Mouse (Mus musculus) liver, embryonic 14.5 days (tissue): Measurements from ENCODE around the gene Csrp1. TPM values are rescaled to one million over a fixed set of nuclear protein-coding genes. Genes with fewer than 3 reads are reported as not detected.

ENCODE experiments used
- ATAC-seq: fragments of 200-750 bp; cut with Nextera tagmentation; 2 replicates; pipeline ENCODE4 v1.8.0; 2017; ENCODE audit warnings: moderate number of reproducible peaks, mild to moderate bottlenecking, moderate library complexity; ENCODE audit not compliant: insufficient read depth
- DNase-seq, 3 experiments: peaks; one replicate each; pipeline ENCODE4 v3.0.0-alpha.2; 2012 to 2013; ENCODE audit warnings: low read depth in 3 of 3, low spot score in 3 of 3
- H3K27ac ChIP-seq: fragments of 300-500 bp; sonication (generic); 2 replicates; pipeline ENCODE4 v1.5.1; 2014; ENCODE audit warnings: moderate library complexity, mild to moderate bottlenecking, control low read depth, inconsistent platforms
- H3K27me3 ChIP-seq: fragments of 300-500 bp; sonication (generic); 2 replicates; pipeline ENCODE4 v1.6.1; 2014; ENCODE audit warnings: mild to moderate bottlenecking, low read length, moderate library complexity; ENCODE audit not compliant: control insufficient read depth, insufficient read depth
- H3K36me3 ChIP-seq: fragments of 300-500 bp; sonication (generic); replicated peaks from 2 replicates; pipeline ENCODE4 v1.6.1; 2014; ENCODE audit warnings: low read depth; ENCODE audit not compliant: control insufficient read depth, insufficient read depth
- H3K4me1 ChIP-seq, 2 experiments: fragments of 200-500 bp in 1 of 2; fragments of 300-500 bp in 1 of 2; sonication (generic) in 1 of 2; replicated peaks; 2 replicates each; pipeline ENCODE4 v1.6.1; 2012 to 2014; ENCODE audit warnings: antibody characterized with exemption in 1 of 2, inconsistent platforms in 1 of 2, low read length in 1 of 2; ENCODE audit not compliant: control insufficient read depth in 2 of 2, insufficient read depth in 2 of 2
- H3K4me2 ChIP-seq: fragments of 300-500 bp; sonication (generic); 2 replicates; pipeline ENCODE4 v1.6.1; 2014; ENCODE audit warnings: low read depth, mild to moderate bottlenecking, control low read depth, moderate library complexity
- H3K4me3 ChIP-seq, 2 experiments: fragments of 200-500 bp in 1 of 2; fragments of 300-500 bp in 1 of 2; sonication (generic) in 1 of 2; 2 replicates each; pipeline ENCODE4 v1.5.1; 2012 to 2014; ENCODE audit warnings: low read depth in 2 of 2, low read length in 2 of 2, mild to moderate bottlenecking in 2 of 2, control low read depth in 1 of 2, inconsistent platforms in 1 of 2, moderate library complexity in 1 of 2; ENCODE audit not compliant: insufficient read depth in 1 of 2
- H3K9ac ChIP-seq: fragments of 300-500 bp; sonication (generic); replicated peaks from 2 replicates; pipeline ENCODE4 v1.6.1; 2014; ENCODE audit warnings: mild to moderate bottlenecking, control low read depth, moderate library complexity
- H3K9me3 ChIP-seq: fragments of 300-500 bp; sonication (generic); 2 replicates; pipeline ENCODE4 v1.6.1; 2016; ENCODE audit warnings: low read length, mixed read lengths; ENCODE audit not compliant: control insufficient read depth
- CTCF ChIP-seq: IDR thresholded peaks from 2 replicates; pipeline ENCODE4 v1.5.1; 2016; ENCODE audit warnings: antibody characterized with exemption, low read depth, control low read depth
- EP300 ChIP-seq: IDR thresholded peaks from 2 replicates; pipeline ENCODE4 v1.6.1; 2016; ENCODE audit warnings: antibody characterized with exemption, low read depth
- WGBS: fragments of 180-500 bp; shearing (Covaris S2); extraction: QIAGEN DNeasy Blood & Tissue Kit; methylation state at CpG from one replicate; pipeline ENCODE4 v1.1.7; 2014; ENCODE audit not compliant: insufficient replicate concordance; 5-methylcytosine and 5-hydroxymethylcytosine counted together
- polyA plus RNA-seq, 2 experiments: library from polyadenylated mRNA; depleted of rRNA in 1 of 2; stranded (reverse) in 1 of 2; unstranded in 1 of 2; fragments of >200 nt; fragmentation: Nextera tagmentation in 1 of 2; extraction: Ambion mirVana in 1 of 2; gene quantifications; 2 replicates each; pipeline versions ENCODE4 v1.2.1 to v1.2.3; 2012 to 2014

Gene Csrp1
- polyA plus RNA-seq, 2 experiments, result 33.8 to 35.7 TPM

DNA sequence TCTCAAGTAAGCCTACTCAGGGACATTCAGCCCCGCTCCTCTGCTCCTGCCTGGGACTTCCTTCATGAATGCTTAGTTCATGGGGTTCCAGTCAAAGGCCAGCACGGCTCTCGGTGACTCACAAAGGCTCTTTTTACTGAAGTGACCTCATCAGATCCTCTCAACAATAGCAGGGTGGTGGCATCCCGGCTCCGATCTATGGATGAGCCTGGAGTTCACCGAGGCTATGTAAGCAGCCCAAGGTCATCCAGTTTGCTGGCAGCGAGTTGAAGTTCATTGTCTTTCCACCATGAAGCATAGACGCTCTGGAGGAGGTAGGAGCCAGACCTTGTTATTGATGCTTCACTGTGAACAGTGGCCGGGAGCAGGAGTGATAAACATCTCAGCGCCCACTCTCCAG lies 63.0 kb downstream of the Csrp1 start:
- H3K4me2 ChIP-seq, result no peak overlapping the region
- H3K36me3 ChIP-seq, result no peaks in the 10 kb centered on the region
- H3K4me3 ChIP-seq, result no peak overlapping the region
- H3K9ac ChIP-seq, result no peak overlapping the region
- H3K4me1 ChIP-seq, result no peaks in the 10 kb centered on the region
- ATAC-seq (no peak), DNase-seq (no peak)
- no peak overlapping the region for H3K27ac ChIP-seq
- WGBS, result 61% methylated on average over 10 of the region's 10 CpGs
- no peaks in the 10 kb centered on the region for H3K27me3 ChIP-seq
- TF ChIP-seq CTCF (no peak), EP300 (no peak)
- H3K9me3 ChIP-seq, result no peaks in the 10 kb centered on the region

DNA sequence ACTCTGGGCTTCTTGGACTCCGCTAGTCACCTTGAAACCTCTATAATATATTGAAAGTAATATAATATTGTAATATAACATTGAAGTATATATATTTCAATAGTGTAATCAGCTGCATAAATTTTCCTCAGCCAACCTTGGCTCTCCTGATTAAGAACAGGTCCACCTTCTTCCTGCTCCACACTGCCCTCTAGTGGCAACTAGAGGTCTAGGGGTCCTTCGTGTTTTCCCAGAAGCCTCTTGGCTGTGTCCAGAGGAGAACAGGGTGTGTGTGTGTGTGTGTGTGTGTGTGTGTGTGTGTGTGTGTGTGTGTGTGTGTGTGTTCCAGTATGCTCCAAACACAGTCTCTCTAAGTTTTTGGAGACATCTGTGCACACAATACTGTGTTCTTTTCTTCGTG lies 67.9 kb downstream of the Csrp1 start:
- no peak overlapping the region for H3K4me3 ChIP-seq
- peaks cover 3% of the 10 kb centered on the region; the same call in 1 of the 2 replicates for H3K27me3 ChIP-seq
- H3K9me3 ChIP-seq, result no peaks in the 10 kb centered on the region
- no peaks in the 10 kb centered on the region for H3K36me3 ChIP-seq
- no peak for TF ChIP-seq EP300
- peak; percentile 89 for TF ChIP-seq CTCF
- 40% methylated on average over 3 of the region's 3 CpGs for WGBS
- H3K9ac ChIP-seq, result no peak overlapping the region
- H3K4me1 ChIP-seq, result peaks cover 6% of the 10 kb centered on the region in 2 experiments; a peak in 3 of 4 replicates
- ATAC-seq, result peak; percentile 43; the same call in 1 of the 2 replicates
- peak; percentile 69 to 73 (median 70) for DNase-seq
- H3K4me2 ChIP-seq, result no peak overlapping the region
- no peak overlapping the region for H3K27ac ChIP-seq

DNA sequence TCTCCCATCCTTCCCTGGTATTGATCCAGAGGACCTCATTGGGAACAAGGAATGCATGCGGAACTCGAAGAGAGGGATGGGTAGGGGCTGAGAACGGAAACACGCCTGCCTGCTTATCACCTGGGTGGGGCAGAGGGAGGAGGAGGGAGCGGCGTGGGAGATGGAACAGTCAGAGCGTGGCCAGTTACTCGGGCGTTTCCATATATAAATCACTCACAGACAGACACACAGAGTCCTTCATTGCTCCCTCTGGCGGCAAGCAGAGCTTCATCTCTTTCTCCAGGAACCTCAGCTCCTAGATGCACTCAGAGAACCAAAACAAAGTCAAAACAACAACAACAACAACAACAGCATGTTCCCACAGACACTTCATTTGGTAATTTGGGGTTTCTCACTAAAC lies 68.8 kb downstream of the Csrp1 start:
- peak in 2 of 3 experiments; percentile 55 to 57 for DNase-seq
- H3K36me3 ChIP-seq, result no peaks in the 10 kb centered on the region
- H3K4me3 ChIP-seq, result no peak overlapping the region
- peak; percentile 49 for TF ChIP-seq CTCF
- no peak for TF ChIP-seq EP300
- H3K9ac ChIP-seq, result no peak overlapping the region
- H3K27me3 ChIP-seq, result peaks cover 7% of the 10 kb centered on the region; the same call in 1 of the 2 replicates
- peaks cover 6 to 8% of the 10 kb centered on the region in 2 experiments; a peak in 3 of 4 replicates for H3K4me1 ChIP-seq
- no peaks in the 10 kb centered on the region for H3K9me3 ChIP-seq
- no peak for ATAC-seq
- 5% methylated on average over 10 of the region's 10 CpGs for WGBS
- H3K27ac ChIP-seq, result no peak overlapping the region
- peak overlapping the region; percentile 22; the same call in 1 of the 2 replicates for H3K4me2 ChIP-seq

DNA sequence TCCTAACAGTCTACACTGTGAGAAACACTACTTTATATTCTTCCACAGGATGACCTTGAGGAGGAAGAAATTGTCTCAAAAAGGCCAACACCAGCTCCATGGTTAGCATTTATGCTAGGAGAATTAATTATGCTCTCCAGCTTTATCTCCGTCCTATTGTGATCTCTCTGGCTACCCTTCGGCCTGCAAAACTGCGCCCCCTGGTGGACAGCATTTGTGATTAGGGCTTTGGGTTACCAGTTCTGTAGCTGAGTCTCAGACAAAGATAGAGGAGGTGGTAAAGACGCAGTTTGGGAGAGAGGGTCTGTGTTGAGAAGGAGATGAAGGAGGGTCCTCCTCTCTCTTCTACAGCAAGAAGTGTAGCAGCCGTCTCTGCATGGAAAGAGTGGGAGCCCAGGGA lies 70.0 kb downstream of the Csrp1 start:
- TF ChIP-seq EP300, result no peak
- TF ChIP-seq CTCF, result peak; percentile 94
- no peak overlapping the region for H3K4me2 ChIP-seq
- DNase-seq, result peak; percentile 56 to 63 (median 57)
- no peak overlapping the region for H3K4me3 ChIP-seq
- no peak overlapping the region for H3K27ac ChIP-seq
- WGBS, result 11% methylated on average over 5 of the region's 5 CpGs
- ATAC-seq, result no peak
- H3K9me3 ChIP-seq, result no peaks in the 10 kb centered on the region
- H3K36me3 ChIP-seq, result no peaks in the 10 kb centered on the region
- H3K27me3 ChIP-seq, result peaks cover 8% of the 10 kb centered on the region; the same call in 1 of the 2 replicates
- H3K4me1 ChIP-seq, result peaks cover 8 to 11% of the 10 kb centered on the region in 2 experiments; a peak in 3 of 4 replicates
- H3K9ac ChIP-seq, result no peak overlapping the region

DNA sequence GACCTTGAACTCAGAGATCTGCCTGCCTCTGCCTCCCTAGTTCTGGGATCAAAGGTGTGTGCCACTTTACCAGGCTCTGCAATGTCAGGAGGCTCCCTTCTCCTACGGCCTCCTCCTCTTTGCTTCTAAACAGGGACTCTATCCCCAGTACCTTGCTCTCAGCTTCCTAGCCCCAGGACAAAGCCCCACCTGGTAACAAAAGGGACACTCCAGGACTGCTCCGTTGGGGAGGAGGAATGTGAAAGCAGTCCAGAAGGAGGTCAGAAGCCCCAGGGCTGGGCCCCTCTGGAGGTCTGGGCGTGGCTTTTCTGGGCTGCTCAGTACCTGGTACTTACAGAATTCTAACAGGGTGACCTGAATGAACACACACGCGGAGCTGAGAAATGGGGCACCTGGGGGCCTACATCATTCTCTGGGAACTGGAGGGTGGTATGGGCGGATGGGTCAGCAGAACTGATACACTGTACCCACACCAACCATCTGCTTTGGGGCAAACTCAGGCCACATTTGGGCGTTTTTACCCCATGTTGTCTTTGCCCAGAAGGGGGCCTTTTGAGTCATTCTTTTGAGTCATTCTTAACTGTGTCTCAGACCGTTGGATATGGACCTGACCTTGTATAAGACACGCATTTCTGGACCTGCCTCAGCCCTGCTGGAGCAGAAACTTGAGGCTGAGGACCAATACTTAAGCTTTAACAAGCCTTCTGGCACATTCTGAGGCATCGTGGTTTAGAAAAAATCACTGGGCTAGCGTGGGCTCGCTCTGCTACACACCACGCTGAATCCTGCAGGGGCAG lies 72.5 kb downstream of the Csrp1 start:
- WGBS, result 50% methylated on average over 13 of the region's 13 CpGs
- no peak overlapping the region for H3K27ac ChIP-seq
- DNase-seq, result no peak

More for the DNA sequence above, 72.5 kb downstream of the Csrp1 start:
- no peak for ATAC-seq
- peaks cover 8% of the 10 kb centered on the region; the same call in 1 of the 2 replicates for H3K27me3 ChIP-seq
- no peak overlapping the region for H3K4me3 ChIP-seq
- H3K36me3 ChIP-seq, result no peaks in the 10 kb centered on the region
- no peak overlapping the region for H3K9ac ChIP-seq
- no peaks in the 10 kb centered on the region for H3K9me3 ChIP-seq
- TF ChIP-seq EP300 (no peak), CTCF (no peak)
- no peak overlapping the region for H3K4me2 ChIP-seq
- peaks cover 8 to 12% of the 10 kb centered on the region in 2 experiments; a peak in 3 of 4 replicates for H3K4me1 ChIP-seq
